In the genomic region with DNA sequence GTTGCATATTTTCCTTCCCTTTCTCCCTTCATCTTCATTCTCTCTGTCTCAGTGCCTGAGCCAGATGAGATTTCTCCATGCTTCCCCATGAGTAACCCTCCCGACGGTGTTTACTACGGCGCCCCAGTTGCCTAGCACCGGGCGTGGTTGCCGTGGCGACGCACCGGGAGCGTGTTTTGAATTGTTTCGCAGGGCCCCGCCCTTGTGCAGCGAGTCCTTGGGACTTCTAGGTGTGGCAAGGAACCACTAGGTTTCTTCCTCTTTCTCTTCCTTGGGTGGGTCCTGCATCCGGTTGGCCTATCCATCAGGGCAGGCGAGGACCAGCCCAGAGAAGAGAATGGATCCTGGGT, we compare ENCODE assay signal across 7 mouse cellular contexts. TPM values are rescaled to one million over a fixed set of nuclear protein-coding genes. Genes with fewer than 3 reads are reported as not detected.
DNase-seq lines count a peak whose midpoint lies in the region; ATAC-seq lines count a peak whose summit lies in the region.

No protein-coding gene starts in this region.

- peak overlapping the region; percentile 77 for H3K27ac ChIP-seq in embryonic facial prominence, embryonic 14.5 days (replicated peaks; ENCODE audit: low read depth, low read length)
- H3K27ac ChIP-seq in limb, embryonic 10.5 days: peak overlapping the region; percentile 79
- no peak overlapping the region; the same call in 1 of the 2 replicates for H3K27ac ChIP-seq in midbrain, embryonic 11.5 days (ENCODE audit: low read depth, low read length)

- peak overlapping the region; percentile 47 for H3K4me2 ChIP-seq in embryonic facial prominence, embryonic 14.5 days (ENCODE audit: low read depth, low read length)
- peak overlapping the region; percentile 43 for H3K4me2 ChIP-seq in midbrain, embryonic 11.5 days

- peak overlapping the region; percentile 0; the same call in 1 of the 2 replicates for H3K4me3 ChIP-seq in embryonic facial prominence, embryonic 14.5 days (ENCODE audit: low read depth, low read length)
- peak overlapping the region; percentile 36 for H3K4me3 ChIP-seq in limb, embryonic 10.5 days
- H3K4me3 ChIP-seq in midbrain, embryonic 11.5 days (ENCODE audit: low read depth, low read length): no peak overlapping the region

- 0 out of 2 replicates have a peak overlapping the region, but pooled peaks have one; percentile 36 for H3K9ac ChIP-seq in embryonic facial prominence, embryonic 14.5 days (ENCODE audit: low read depth, low read length)
- peak overlapping the region; percentile 46; the same call in 1 of the 2 replicates for H3K9ac ChIP-seq in midbrain, embryonic 11.5 days (ENCODE audit: low read length)

- no peaks in the 10 kb centered on the region for H3K36me3 ChIP-seq in embryonic facial prominence, embryonic 14.5 days (ENCODE audit: control insufficient read depth, insufficient read depth, low read length)
- H3K36me3 ChIP-seq in limb, embryonic 10.5 days: no peaks in the 10 kb centered on the region
- no peaks in the 10 kb centered on the region for H3K36me3 ChIP-seq in midbrain, embryonic 11.5 days (ENCODE audit: control insufficient read depth, insufficient read depth, low read length)

- H3K4me1 ChIP-seq in embryonic facial prominence, embryonic 14.5 days (ENCODE audit: control insufficient read depth, insufficient read depth, low read length): peaks cover 27% of the 10 kb centered on the region
- H3K4me1 ChIP-seq in limb, embryonic 10.5 days: peaks cover 31% of the 10 kb centered on the region
- peaks cover 14% of the 10 kb centered on the region for H3K4me1 ChIP-seq in midbrain, embryonic 11.5 days (ENCODE audit: control insufficient read depth, insufficient read depth, low read length)

- no peaks in the 10 kb centered on the region for H3K27me3 ChIP-seq in embryonic facial prominence, embryonic 14.5 days (replicated peaks; ENCODE audit: control insufficient read depth, insufficient read depth, low read length)
- peaks cover 18% of the 10 kb centered on the region; the same call in 1 of the 2 replicates for H3K27me3 ChIP-seq in limb, embryonic 10.5 days (ENCODE audit: low read depth, poor library complexity, severe bottlenecking)
- H3K27me3 ChIP-seq in midbrain, embryonic 11.5 days (ENCODE audit: control insufficient read depth, insufficient read depth, low read length): peaks cover 2% of the 10 kb centered on the region; the same call in 1 of the 2 replicates

- H3K9me3 ChIP-seq in embryonic facial prominence, embryonic 14.5 days (ENCODE audit: control insufficient read depth, low read length): no peaks in the 10 kb centered on the region
- H3K9me3 ChIP-seq in limb, embryonic 10.5 days (replicated peaks): no peaks in the 10 kb centered on the region
- no peaks in the 10 kb centered on the region; the same call in 1 of the 2 replicates for H3K9me3 ChIP-seq in midbrain, embryonic 11.5 days (ENCODE audit: control insufficient read depth, low read length)

- peak; percentile 90 for ATAC-seq in embryonic facial prominence, embryonic 14.5 days (ENCODE audit: low read depth)
- peak; percentile 92 for ATAC-seq in midbrain, embryonic 11.5 days (ENCODE audit: low FRiP score)

- 4% methylated on average over 15 of the region's 16 CpGs for WGBS in embryonic facial prominence, embryonic 14.5 days
- 3% methylated on average over 16 of the region's 16 CpGs for WGBS in limb, embryonic 10.5 days
- 6% methylated on average over 16 of the region's 16 CpGs for WGBS in midbrain, embryonic 11.5 days

- DNase-seq in adrenal gland, adult 2 months: peak; percentile 81
- DNase-seq in embryonic facial prominence, embryonic 14.5 days (ENCODE audit: low spot score): peak; percentile 93
- DNase-seq in heart, adult 9 months (ENCODE audit: low spot score in 2 of 2): peak; percentile 87 to 88
- peak; percentile 75 to 77 for DNase-seq in kidney, adult 8-10 months
- DNase-seq in limb, embryonic 10.5 days (ENCODE audit: low spot score): peak; percentile 90
- peak; percentile 97 for DNase-seq in midbrain, embryonic 11.5 days (ENCODE audit: low spot score, missing footprints)
- peak; percentile 38 to 41 for DNase-seq in spleen, postnatal 36 days (ENCODE audit: low spot score in 2 of 2)

RNA-seq across cellular contexts. Expression of a gene that starts 1.4 kb away (rescaled TPM):
- not detected for total RNA-seq in adrenal gland, adult 2 months (2021)
- polyA plus RNA-seq in adrenal gland, adult 2 months (2012; rRNA removed): 0.18 TPM in 1 of 2 replicates, not detected in the other
- polyA plus RNA-seq in embryonic facial prominence, embryonic 14.5 days (2014; fragmentation: Nextera tagmentation; extraction: Ambion mirVana): 0.93 and 1.3 TPM in 2 replicates
- polyA plus RNA-seq in limb, embryonic 10.5 days (2016; fragmentation: Nextera tagmentation; extraction: Ambion mirVana): 0.80 and 1.5 TPM in 2 replicates
- 0.16 and 0.48 TPM in 2 replicates for polyA plus RNA-seq in midbrain, embryonic 11.5 days (2014; fragmentation: Nextera tagmentation; extraction: Ambion mirVana)

RNA-seq across cellular contexts. Expression of a gene that starts 54.9 kb away (rescaled TPM):
- total RNA-seq in adrenal gland, adult 2 months (2021): 10 to 100 TPM; 18.0 to 27.6 TPM
- polyA plus RNA-seq in adrenal gland, adult 2 months (2012; rRNA removed): 9.5 and 13.4 TPM in 2 replicates
- 7.4 and 12.2 TPM in 2 replicates for polyA plus RNA-seq in embryonic facial prominence, embryonic 14.5 days (2014; fragmentation: Nextera tagmentation; extraction: Ambion mirVana)
- 3.8 and 4.3 TPM in 2 replicates for polyA plus RNA-seq in limb, embryonic 10.5 days (2016; fragmentation: Nextera tagmentation; extraction: Ambion mirVana)
- 1.8 and 2.9 TPM in 2 replicates for polyA plus RNA-seq in midbrain, embryonic 11.5 days (2014; fragmentation: Nextera tagmentation; extraction: Ambion mirVana)

RNA-seq across cellular contexts. Expression of a gene that starts 54.9 kb away (rescaled TPM):
- total RNA-seq in adrenal gland, adult 2 months (2021): 10 to 100 TPM; 13.8 to 31.3 TPM
- polyA plus RNA-seq in adrenal gland, adult 2 months (2012; rRNA removed): 14.0 and 21.0 TPM in 2 replicates
- 21.0 and 23.7 TPM in 2 replicates for polyA plus RNA-seq in embryonic facial prominence, embryonic 14.5 days (2014; fragmentation: Nextera tagmentation; extraction: Ambion mirVana)
- polyA plus RNA-seq in limb, embryonic 10.5 days (2016; fragmentation: Nextera tagmentation; extraction: Ambion mirVana): 14.0 and 18.7 TPM in 2 replicates
- polyA plus RNA-seq in midbrain, embryonic 11.5 days (2014; fragmentation: Nextera tagmentation; extraction: Ambion mirVana): 29.3 and 33.0 TPM in 2 replicates

RNA-seq across cellular contexts. Expression of a gene that starts 57.5 kb away (rescaled TPM):
- total RNA-seq in adrenal gland, adult 2 months (2021): not detected
- polyA plus RNA-seq in adrenal gland, adult 2 months (2012; rRNA removed): not detected in 2 replicates
- 0.31 TPM in 1 of 2 replicates, not detected in the other for polyA plus RNA-seq in embryonic facial prominence, embryonic 14.5 days (2014; fragmentation: Nextera tagmentation; extraction: Ambion mirVana)
- 0.11 and 0.19 TPM in 2 replicates for polyA plus RNA-seq in limb, embryonic 10.5 days (2016; fragmentation: Nextera tagmentation; extraction: Ambion mirVana)
- polyA plus RNA-seq in midbrain, embryonic 11.5 days (2014; fragmentation: Nextera tagmentation; extraction: Ambion mirVana): not detected in 2 replicates

Comparison
In these comparisons a context has a peak if more than half of its experiments do, and no peak if none do; other contexts are left out.
1. DNase-seq: peak in every context shown above with its lines; median percentile 97 in midbrain, embryonic 11.5 days; 93 in embryonic facial prominence, embryonic 14.5 days; 90 in limb, embryonic 10.5 days; 88 in heart, adult 9 months; 81 in adrenal gland, adult 2 months; 76 in kidney, adult 8-10 months; 40 in spleen, postnatal 36 days.